Comparison of ENCODE assay signal across 8 mouse cellular contexts in the genomic region with DNA sequence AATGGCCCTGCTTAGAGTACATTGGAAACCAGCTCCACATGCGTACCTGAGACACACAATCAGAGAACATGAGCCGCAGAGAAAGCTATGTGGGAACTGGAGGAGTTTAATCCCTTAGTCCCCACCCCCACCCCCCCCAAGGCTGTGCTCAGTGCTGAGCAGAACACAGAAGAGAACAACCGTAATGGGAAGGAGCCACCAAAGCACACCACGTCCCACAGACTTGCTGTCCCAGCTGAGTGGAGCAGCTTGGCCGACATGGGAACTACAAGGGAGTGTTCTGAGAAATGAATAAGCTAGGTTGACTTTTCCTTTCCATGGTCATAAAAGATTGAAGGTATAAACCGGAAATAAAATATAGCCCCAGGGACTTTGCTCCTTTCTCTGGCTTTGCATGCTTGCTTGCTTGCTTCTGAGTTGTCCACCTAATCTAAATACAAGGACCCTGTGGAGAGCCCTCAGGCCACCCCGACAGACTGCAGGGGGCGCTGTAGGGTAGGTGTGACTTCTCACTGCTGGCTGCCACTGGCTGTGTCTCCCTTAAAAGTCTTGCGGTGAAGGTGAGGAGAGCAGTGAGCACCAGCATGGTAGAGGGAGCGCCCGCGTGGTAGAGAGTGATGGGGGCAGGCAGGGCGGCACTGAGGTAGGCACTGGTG.
DNase-seq lines count a peak whose midpoint lies in the region; ATAC-seq and TF ChIP-seq lines count a peak whose summit lies in the region.

No protein-coding gene starts in this region.

- no peak overlapping the region for H3K9ac ChIP-seq in forebrain, embryonic 11.5 days (ENCODE audit: low read length)
- H3K9ac ChIP-seq in forebrain, embryonic 16.5 days (replicated peaks; ENCODE audit: low read depth, low read length): no peak overlapping the region
- no peak overlapping the region for H3K9ac ChIP-seq in embryonic facial prominence, embryonic 11.5 days (replicated peaks; ENCODE audit: low read length)
- H3K9ac ChIP-seq in forebrain, postnatal 0 days: no peak overlapping the region

- WGBS in forebrain, embryonic 11.5 days: 58% methylated on average over 13 of the region's 13 CpGs
- WGBS in forebrain, embryonic 16.5 days: 58% methylated on average over 13 of the region's 13 CpGs
- WGBS in embryonic facial prominence, embryonic 11.5 days: 62% methylated on average over 13 of the region's 13 CpGs
- WGBS in small intestine, adult 2 months: 26% methylated on average over 13 of the region's 13 CpGs
- WGBS in forebrain, postnatal 0 days: 60% methylated on average over 13 of the region's 13 CpGs

- no peak overlapping the region for H3K27ac ChIP-seq in forebrain, embryonic 11.5 days (ENCODE audit: low read depth, low read length)
- no peak overlapping the region for H3K27ac ChIP-seq in forebrain, embryonic 16.5 days (ENCODE audit: low read length)
- H3K27ac ChIP-seq in embryonic facial prominence, embryonic 11.5 days (replicated peaks; ENCODE audit: low read depth, low read length): no peak overlapping the region
- peak overlapping the region; percentile 19 for H3K27ac ChIP-seq in small intestine, adult 2 months (ENCODE audit: insufficient read depth, low read depth, low read length)
- H3K27ac ChIP-seq in forebrain, postnatal 0 days (ENCODE audit: low read depth, low read length): no peak overlapping the region

- no peak for ATAC-seq in forebrain, embryonic 11.5 days (replicated peaks; ENCODE audit: low FRiP score)
- ATAC-seq in forebrain, embryonic 16.5 days: no peak
- no peak for ATAC-seq in embryonic facial prominence, embryonic 11.5 days (replicated peaks; ENCODE audit: insufficient number of reproducible peaks, low FRiP score, low TSS enrichment, low read depth)
- ATAC-seq in forebrain, postnatal 0 days: no peak

- intact Hi-C loops in left cerebral cortex, postnatal 36 days (cut with DNase I): no loop called here

- peaks cover 28% of the 10 kb centered on the region for H3K79me3 ChIP-seq in C2C12 (ENCODE audit: low read depth)

- TF ChIP-seq POLR2A in small intestine, adult 2 months (IDR thresholded peaks at IDR 0.05; ENCODE audit: low read depth, low read length): no peak

- H3K4me1 ChIP-seq in forebrain, embryonic 11.5 days (replicated peaks; ENCODE audit: control insufficient read depth, insufficient read depth, low read length): no peaks in the 10 kb centered on the region
- H3K4me1 ChIP-seq in forebrain, embryonic 16.5 days (replicated peaks; ENCODE audit: control insufficient read depth, insufficient read depth, low read length): no peaks in the 10 kb centered on the region
- no peaks in the 10 kb centered on the region for H3K4me1 ChIP-seq in embryonic facial prominence, embryonic 11.5 days (ENCODE audit: control insufficient read depth, insufficient read depth, low read length)
- H3K4me1 ChIP-seq in small intestine, adult 2 months (ENCODE audit: control insufficient read depth, insufficient read depth, insufficient read length, low read length): peaks cover 18% of the 10 kb centered on the region
- no peaks in the 10 kb centered on the region for H3K4me1 ChIP-seq in forebrain, postnatal 0 days (ENCODE audit: insufficient read depth)

- peaks cover 90% of the 10 kb centered on the region for H3K79me2 ChIP-seq in C2C12 (ENCODE audit: control insufficient read depth, insufficient read depth)

- peak; percentile 67 for DNase-seq in forebrain, embryonic 11.5 days (ENCODE audit: low spot score)
- DNase-seq in embryonic facial prominence, embryonic 11.5 days (ENCODE audit: low spot score): peak; percentile 19
- DNase-seq in kidney, postnatal 14 days: peak; percentile 51
- DNase-seq in left cerebral cortex, postnatal 36 days (ENCODE audit: low spot score in 2 of 2): no peak
- DNase-seq in forebrain, postnatal 0 days: no peak

- no peaks in the 10 kb centered on the region for H3K27me3 ChIP-seq in forebrain, embryonic 11.5 days (ENCODE audit: control insufficient read depth, insufficient read depth, low read length)
- no peaks in the 10 kb centered on the region for H3K27me3 ChIP-seq in forebrain, embryonic 16.5 days (replicated peaks; ENCODE audit: control insufficient read depth, insufficient read depth, low read length)
- H3K27me3 ChIP-seq in C2C12 (ENCODE audit: control insufficient read depth, insufficient read depth, insufficient read length): no peaks in the 10 kb centered on the region
- no peaks in the 10 kb centered on the region for H3K27me3 ChIP-seq in embryonic facial prominence, embryonic 11.5 days (ENCODE audit: control insufficient read depth, insufficient read depth, low read length)
- H3K27me3 ChIP-seq in small intestine, adult 2 months (ENCODE audit: control insufficient read depth, insufficient read depth, low read length): no peaks in the 10 kb centered on the region
- H3K27me3 ChIP-seq in forebrain, postnatal 0 days (ENCODE audit: insufficient read depth, low read length): no peaks in the 10 kb centered on the region

- no peak overlapping the region for H3K4me2 ChIP-seq in forebrain, embryonic 11.5 days (ENCODE audit: low read depth, low read length, severe bottlenecking)
- H3K4me2 ChIP-seq in forebrain, embryonic 16.5 days (ENCODE audit: low read length): no peak overlapping the region
- no peak overlapping the region for H3K4me2 ChIP-seq in embryonic facial prominence, embryonic 11.5 days (ENCODE audit: low read depth, low read length)
- no peak overlapping the region for H3K4me2 ChIP-seq in forebrain, postnatal 0 days (ENCODE audit: low read depth)

- peak; percentile 42 for TF ChIP-seq CTCF in C2C12 (IDR thresholded peaks at IDR 0.05; ENCODE audit: control insufficient read depth, insufficient read depth, insufficient read length)
- TF ChIP-seq CTCF in small intestine, adult 2 months (IDR thresholded peaks at IDR 0.05; ENCODE audit: extremely low read depth, insufficient read length, insufficient replicate concordance, low read depth, low read length): peak; percentile 59; the same call in 1 of the 2 replicates
- no peak; the same call in 1 of the 2 replicates for TF ChIP-seq CTCF in forebrain, postnatal 0 days (IDR thresholded peaks at IDR 0.05; ENCODE audit: low read depth)

- no peaks in the 10 kb centered on the region for H3K9me3 ChIP-seq in forebrain, embryonic 11.5 days (ENCODE audit: control insufficient read depth, low read length)
- no peaks in the 10 kb centered on the region for H3K9me3 ChIP-seq in forebrain, embryonic 16.5 days (ENCODE audit: control insufficient read depth, low read length)
- no peaks in the 10 kb centered on the region for H3K9me3 ChIP-seq in embryonic facial prominence, embryonic 11.5 days (replicated peaks; ENCODE audit: control insufficient read depth, low read length)
- no peaks in the 10 kb centered on the region for H3K9me3 ChIP-seq in forebrain, postnatal 0 days (ENCODE audit: low read length)

- H3K36me3 ChIP-seq in forebrain, embryonic 11.5 days (ENCODE audit: control insufficient read depth, insufficient read depth, low read length): no peaks in the 10 kb centered on the region
- no peaks in the 10 kb centered on the region; the same call in 1 of the 2 replicates for H3K36me3 ChIP-seq in forebrain, embryonic 16.5 days (ENCODE audit: control insufficient read depth, insufficient read depth)
- peaks cover 32% of the 10 kb centered on the region for H3K36me3 ChIP-seq in C2C12 (ENCODE audit: control insufficient read depth, insufficient read depth)
- H3K36me3 ChIP-seq in embryonic facial prominence, embryonic 11.5 days (replicated peaks; ENCODE audit: control insufficient read depth, insufficient read depth, low read depth, low read length): no peaks in the 10 kb centered on the region
- no peaks in the 10 kb centered on the region for H3K36me3 ChIP-seq in small intestine, adult 2 months (ENCODE audit: control insufficient read depth, insufficient read depth, low read length)
- H3K36me3 ChIP-seq in forebrain, postnatal 0 days (ENCODE audit: insufficient read depth): no peaks in the 10 kb centered on the region; the same call in 1 of the 2 replicates

- no peak overlapping the region for H3K4me3 ChIP-seq in forebrain, embryonic 11.5 days (ENCODE audit: low read depth, low read length)
- H3K4me3 ChIP-seq in forebrain, embryonic 16.5 days (replicated peaks; ENCODE audit: low read length): no peak overlapping the region
- H3K4me3 ChIP-seq in C2C12 (ENCODE audit: insufficient read depth, poor library complexity, severe bottlenecking): no peak overlapping the region
- no peak overlapping the region for H3K4me3 ChIP-seq in embryonic facial prominence, embryonic 11.5 days (ENCODE audit: low read depth, low read length)
- peak overlapping the region; percentile 13 for H3K4me3 ChIP-seq in small intestine, adult 2 months (ENCODE audit: low read depth, low read length)
- no peak overlapping the region for H3K4me3 ChIP-seq in forebrain, postnatal 0 days (ENCODE audit: low read depth, low read length)

- H3ac ChIP-seq in C2C12 (ENCODE audit: control insufficient read depth, insufficient read length, low read depth): no peak overlapping the region

TF ChIP-seq in C2C12, 6 proteins besides CTCF, POLR2A, EP300 and RAD21:
- TF ChIP-seq MAX (IDR thresholded peaks at IDR 0.05) (no peak), USF1 (IDR thresholded peaks at IDR 0.05; ENCODE audit: low read depth) (no peak), CEBPB (IDR thresholded peaks at IDR 0.05; ENCODE audit: low read depth) (no peak), MYOD1 (IDR thresholded peaks at IDR 0.05; ENCODE audit: control insufficient read depth, insufficient read length, low read depth) (no peak), FOSL1 (IDR thresholded peaks at IDR 0.05; ENCODE audit: insufficient read depth, low read length, poor library complexity, severe bottlenecking) (no peak), MYOG (IDR thresholded peaks at IDR 0.05; ENCODE audit: control insufficient read depth, extremely low read depth, insufficient read length) (no peak)

Comparison
In these comparisons a context has a peak if more than half of its experiments do, and no peak if none do; other contexts are left out.
1. DNase-seq: peak in forebrain, embryonic 11.5 days (single experiment), embryonic facial prominence, embryonic 11.5 days (single experiment) and kidney, postnatal 14 days (single experiment); none in left cerebral cortex, postnatal 36 days (0 of 2) and forebrain, postnatal 0 days (single experiment).